Mouse (Mus musculus) left cerebral cortex, postnatal 25 days (tissue): ENCODE measurements around the gene Fam20c. TPM values are rescaled to one million over a fixed set of nuclear protein-coding genes. Genes with fewer than 3 reads are reported as not detected.
A peak's percentile ranks its signal among the peaks of the same experiment; 100 is the strongest.

Source experiments
- DNase-seq, 2 experiments: peaks; one replicate each; pipeline ENCODE4 v3.0.0; 2022; ENCODE audit warnings: low spot score in 2 of 2, mixed read lengths in 1 of 2
- intact Hi-C: fragments of 180-260 bp; cut with DNase I; formaldehyde crosslinking; loops from one replicate; pipeline ENCODE4 v1.15.1; 2025
- total RNA-seq, 2 experiments: library from RNA; stranded (reverse); gene quantifications; 2 replicates each; pipeline ENCODE4 v1.2.3; 2021

Gene Fam20c
- total RNA-seq, 2 experiments from 2014 or later, result 39.0 to 40.2 TPM

DNA sequence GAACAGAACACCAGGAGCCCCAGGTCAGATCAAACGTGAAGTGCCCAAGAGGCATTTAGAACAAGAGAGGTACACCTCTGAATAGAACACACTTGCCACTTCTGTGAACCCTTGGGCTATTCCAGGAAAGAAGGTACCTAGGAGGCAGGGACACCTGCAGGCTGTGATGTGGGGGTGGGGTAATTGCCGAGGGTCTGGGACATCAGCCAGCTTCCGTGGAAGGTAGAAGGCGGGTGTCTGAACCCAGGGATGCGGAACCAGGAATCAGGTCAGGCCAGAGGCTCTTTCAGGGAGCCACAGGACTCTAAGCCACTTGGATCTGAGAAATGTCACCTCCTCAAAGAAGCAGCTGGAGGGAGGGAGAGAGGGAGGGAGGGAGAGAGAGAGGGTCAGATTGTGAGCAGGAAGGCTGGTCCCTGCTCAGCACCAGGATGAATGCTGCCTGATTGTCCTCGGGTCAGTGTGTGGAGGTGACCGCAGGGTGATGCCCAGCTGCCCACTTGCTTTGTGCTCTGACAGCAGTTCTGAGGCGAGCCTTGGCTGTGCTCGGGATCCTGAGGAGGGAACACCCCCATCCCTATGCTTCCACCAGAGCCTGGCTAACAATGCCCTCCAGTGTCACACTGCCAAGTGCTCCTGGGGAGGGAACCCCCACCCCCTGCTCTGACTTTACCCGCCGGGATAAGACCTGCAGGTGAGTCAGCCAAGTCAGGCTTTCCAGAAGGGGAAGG, 34.3 kb downstream of the Fam20c start:
- intact Hi-C loops, result no loop called here
- peak in 1 of 2 experiments; percentile 37 for DNase-seq

- no peak for DNase-seq
- intact Hi-C loops, result no loop called here
Measured at GRCm38 (mm10) chr5:138790954-138791480, 36.7 kb downstream of the Fam20c start.

- peak in 1 of 2 experiments; percentile 19 for DNase-seq
- intact Hi-C loops, result no loop called here
Measured at GRCm38 (mm10) chr5:138801588-138802116, 47.3 kb downstream of the Fam20c start.

DNA sequence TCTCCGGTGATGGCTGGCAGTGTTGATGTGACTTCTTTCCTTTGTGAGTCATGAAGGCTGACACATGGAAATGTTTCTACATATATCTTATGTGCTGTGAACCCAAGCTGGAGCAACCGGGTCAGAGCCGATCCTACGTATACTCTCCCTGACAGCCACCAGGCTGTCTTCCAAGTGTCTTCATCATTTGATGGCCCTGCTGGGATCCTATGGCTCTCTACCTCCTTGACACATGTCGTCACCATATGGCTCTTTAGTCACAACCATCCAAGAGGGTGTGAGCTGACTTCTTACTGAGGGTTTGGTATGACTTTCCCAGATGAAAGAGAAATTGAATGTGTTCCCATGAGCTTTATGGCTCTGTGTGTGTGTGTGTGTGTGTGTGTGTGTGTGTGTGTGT, 50.0 kb downstream of the Fam20c start:
- intact Hi-C loops, result no loop called here
- DNase-seq, result peak in 1 of 2 experiments; percentile 23

DNA sequence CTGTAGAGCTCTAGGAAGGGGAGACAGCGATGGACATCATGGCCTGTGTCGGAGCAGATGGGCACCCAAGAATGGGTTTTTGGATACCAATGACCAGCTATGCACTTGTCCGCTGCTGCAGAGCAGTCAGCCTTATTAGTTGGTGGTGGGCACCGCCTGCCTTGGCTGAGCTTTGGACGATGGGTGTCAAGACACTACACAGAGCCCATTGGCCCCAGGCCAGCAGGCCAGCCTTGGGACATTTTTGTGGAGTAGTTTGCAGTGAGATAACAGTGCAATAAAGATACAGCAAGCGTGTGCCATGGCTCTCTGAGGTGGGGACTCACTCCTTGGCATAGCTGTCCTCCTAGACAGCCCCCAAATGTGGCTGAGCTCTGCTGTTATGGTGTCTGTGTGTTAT, 55.5 kb downstream of the Fam20c start:
- DNase-seq, result no peak
- intact Hi-C loops, result no loop called here

DNA sequence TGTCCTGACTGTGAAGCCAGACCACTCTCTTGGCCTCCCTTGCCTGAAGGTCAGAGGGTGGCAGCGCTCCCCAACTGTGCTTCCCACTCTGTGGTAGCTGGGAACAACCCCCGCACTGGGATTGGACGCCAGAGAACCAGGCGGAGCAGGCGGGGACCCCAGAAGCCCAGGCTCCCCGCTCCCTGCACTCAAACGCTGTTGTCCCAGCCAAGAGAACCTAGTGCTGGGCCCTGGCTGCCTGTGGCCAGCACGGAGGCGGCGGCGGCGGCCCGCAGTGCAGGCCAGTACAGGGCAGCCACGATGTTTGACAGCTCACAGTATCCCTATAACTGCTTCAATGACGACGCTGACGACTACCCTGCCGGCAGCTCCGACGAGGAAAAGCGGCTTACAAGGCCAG, 65.5 kb downstream of the Fam20c start, which contains the start of gene Gm5294:
Gene Gm5294 (plus strand): TSS at position 301 of the 400 bp plus-strand sequence.
- intact Hi-C loops, result no loop called here
- DNase-seq, result no peak

GRCm38 (mm10) chr5:138820717-138821332, 66.5 kb downstream of the Fam20c start:
- intact Hi-C loops, result no loop called here
- DNase-seq, result no peak

DNA sequence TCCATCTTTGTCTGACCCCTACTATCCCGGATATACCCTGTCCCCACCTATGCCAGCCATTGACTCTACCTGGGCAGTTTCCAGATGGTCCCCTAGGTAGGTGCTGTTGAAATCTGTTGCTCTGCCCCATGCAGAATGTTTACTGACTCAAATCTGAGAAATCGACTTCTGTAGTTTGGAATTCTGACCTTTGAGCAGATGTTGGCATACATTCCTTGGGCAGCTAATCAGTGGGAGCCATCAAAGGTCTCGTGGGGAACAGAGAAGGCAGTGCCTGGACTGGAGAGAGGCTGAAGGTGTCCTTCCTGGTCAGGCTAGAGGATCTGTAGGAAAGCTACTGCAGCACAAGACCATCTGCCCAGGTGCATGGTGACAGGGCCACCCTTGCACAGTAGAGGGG, 70.8 kb downstream of the Fam20c start:
- intact Hi-C loops, result no loop called here
- DNase-seq, result no peak

DNA sequence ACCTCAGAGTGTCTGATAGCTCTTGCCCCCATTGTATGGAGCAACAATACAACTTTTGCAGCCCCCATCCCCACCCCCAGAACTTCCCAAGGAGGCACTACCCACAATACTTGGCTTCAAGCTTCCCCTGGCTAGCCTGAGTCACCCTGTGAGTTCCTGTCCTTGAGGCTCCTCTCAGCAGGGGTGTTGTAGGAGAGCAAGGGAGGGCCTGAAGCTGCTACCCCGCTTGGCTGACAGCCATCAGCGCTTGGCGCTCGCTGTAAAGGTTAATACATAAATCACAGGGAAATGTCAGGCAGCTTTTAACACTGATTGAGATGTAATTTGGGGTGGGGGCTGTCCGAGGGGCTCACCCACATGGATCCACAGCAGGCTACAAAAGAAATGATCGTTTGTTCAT, 79.1 kb downstream of the Fam20c start:
- no peak for DNase-seq
- intact Hi-C loops, result no loop called here

DNA sequence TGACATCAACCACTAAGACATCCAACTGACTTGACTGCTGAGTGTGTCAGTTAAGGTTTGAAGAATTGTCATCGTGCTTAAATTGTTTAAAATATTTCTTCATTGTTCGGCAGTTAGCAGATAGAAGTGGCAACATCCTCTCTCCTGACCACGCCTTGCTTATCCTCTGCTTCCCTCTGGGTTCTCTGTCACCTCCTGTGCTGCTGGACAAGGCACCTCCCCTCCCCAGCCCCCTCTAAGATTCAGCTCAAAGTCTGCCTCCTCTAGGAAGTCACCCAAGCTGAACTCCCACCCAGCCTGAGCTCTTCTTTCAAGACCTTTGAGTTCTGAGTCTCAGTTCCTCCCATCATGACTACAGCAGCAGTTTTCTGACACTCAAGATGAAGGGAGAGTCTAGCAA, 80.6 kb downstream of the Fam20c start:
- intact Hi-C loops, result no loop called here

DNA sequence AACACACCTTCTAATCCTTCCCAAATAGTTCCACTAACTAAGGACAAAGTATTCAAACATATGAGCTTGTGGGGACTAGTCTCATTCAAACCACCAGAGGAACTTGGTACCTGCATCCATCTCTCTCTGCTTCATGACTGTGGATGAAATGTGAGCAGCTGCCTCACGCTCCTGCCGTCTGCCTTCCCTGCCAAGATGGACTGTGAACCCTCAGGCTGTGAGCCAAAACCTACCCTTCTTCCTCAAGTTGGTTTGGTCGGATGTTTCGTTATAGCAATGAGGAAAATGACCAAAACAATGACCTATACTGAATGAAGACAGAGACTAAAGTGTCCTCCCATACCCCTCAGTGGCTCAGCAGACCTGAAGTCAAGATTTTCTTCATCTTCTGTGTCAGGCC, 86.7 kb downstream of the Fam20c start:
- intact Hi-C loops, result no loop called here
- DNase-seq, result no peak

More for the DNA sequence above, 80.6 kb downstream of the Fam20c start:
- no peak for DNase-seq

DNA sequence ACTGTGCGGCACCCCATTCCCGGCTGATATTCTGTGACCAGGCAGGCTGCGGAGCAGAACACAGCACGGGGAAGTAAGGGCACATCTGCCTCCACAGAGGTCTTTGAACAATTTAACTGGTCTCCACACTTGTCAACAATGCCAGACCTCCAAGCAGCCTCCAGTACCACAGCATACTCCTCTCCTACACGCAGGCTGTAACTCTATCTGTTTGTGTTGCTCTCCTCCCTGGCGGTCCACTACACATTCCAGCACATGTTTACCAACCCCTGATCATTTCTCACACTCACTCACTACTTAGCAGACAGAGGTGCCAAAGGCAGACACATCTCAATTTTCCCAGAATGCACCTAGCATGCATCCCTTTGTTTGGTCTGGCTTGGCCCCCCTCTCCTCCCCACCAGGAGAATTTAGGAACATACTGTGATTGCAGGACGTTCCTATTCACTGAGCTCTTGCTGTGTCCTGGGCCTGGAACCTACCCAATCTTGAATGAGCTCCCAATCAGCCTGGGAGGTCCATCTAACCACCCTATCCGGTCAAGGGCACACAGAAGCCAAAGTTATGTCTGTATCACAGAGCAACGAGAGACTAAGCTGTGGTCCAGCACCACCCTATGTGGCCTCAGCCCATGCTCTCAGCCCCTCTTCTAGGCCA, 89.0 kb downstream of the Fam20c start:
- intact Hi-C loops, result no loop called here
- DNase-seq, result no peak

DNA sequence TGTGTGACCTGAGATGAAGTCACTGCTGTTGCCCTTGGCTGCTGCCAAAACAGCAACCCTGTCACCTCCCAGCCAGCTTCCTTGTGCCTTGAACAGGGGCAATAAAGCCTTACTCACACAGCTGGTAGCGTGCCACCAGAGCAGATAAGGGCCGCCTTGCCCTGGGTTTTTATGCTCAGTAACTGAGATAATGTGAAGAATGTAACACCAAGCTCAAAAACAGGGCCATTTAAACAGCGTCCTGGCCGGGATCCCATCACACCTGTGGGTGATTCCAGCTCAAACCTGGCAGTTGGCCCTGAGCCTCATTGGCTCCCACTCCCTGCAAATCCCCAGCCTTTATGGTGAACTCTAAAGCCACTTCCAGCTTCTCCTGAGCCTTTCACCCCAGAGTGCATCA, 92.2 kb downstream of the Fam20c start:
- no peak for DNase-seq
- intact Hi-C loops, result loop anchor here (5.0 kb wide), 1 partner anchor 256 kb away; no protein-coding TSS in a partner anchor

GRCm38 (mm10) chr5:138848102-138848501, 93.8 kb downstream of the Fam20c start:
- DNase-seq, result peak; percentile 93
- intact Hi-C loops, result loop anchor here (1.0 to 5.0 kb wide), 3 partner anchors 237 to 331 kb away; no protein-coding TSS in a partner anchor

DNA sequence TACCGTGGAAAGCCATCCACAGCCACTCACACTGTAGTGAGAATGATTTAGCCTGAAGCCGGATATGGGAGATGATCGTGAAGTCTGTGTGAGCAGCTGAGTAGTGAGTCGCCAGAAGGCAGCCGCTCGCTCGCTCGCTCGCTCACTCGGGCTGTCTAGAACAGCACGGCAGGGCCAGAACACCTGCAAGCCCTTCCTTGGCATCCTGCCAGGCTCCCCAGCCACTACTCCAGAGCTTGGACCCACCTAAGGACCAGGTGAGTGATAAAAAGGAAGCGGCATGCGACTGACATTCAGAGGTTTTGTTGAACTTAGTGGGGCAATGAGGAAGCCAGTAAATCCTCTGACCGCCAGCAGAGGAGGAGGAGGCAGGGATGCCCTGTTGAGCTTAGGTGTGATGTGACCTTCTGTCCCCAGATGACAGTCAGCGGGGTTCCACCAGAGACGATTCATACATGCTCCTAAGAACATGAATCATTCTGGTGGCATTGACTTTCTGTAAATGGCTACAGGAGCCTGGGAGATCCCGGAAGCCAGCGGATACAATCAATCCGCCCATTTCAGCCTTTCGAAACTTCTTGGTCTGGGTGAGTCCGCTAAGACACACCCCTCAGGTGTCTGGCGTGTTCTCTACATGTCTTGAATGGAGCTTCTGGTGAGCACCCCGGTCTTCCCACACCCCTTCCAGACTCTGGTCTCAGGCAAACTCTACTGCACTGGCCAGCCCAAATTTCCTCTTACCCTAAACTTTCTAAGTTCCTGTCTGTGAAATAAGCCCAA, 95.6 kb downstream of the Fam20c start:
- no peak for DNase-seq
- intact Hi-C loops, result loop anchor here (5.0 kb wide), 1 partner anchor 252 kb away; no protein-coding TSS in a partner anchor

DNA sequence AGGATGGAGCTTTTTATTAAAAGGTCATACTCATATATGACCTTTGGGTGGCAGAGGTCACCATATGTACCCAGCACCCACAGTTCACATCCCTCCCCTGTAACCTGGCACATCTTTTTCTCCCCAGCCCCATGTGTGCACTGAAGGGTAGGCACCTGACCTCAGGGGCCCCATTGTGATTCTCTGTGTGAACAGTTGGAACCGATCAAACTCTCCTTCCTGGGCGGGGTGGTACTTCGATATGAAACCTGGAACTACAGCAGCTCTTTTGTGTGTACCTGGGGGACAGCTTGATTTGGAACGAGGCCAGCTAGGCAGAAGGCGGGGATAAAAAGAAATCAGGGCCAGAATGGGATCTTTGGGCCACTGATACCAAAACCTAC, 96.1 kb downstream of the Fam20c start:
- intact Hi-C loops, result no loop called here
- DNase-seq, result no peak

- intact Hi-C loops, result no loop called here
- DNase-seq, result no peak
Measured at GRCm38 (mm10) chr5:138851296-138851780, 97.0 kb downstream of the Fam20c start.

- intact Hi-C loops, result no loop called here
Measured at GRCm38 (mm10) chr5:138852151-138852550, 97.8 kb downstream of the Fam20c start.

DNA sequence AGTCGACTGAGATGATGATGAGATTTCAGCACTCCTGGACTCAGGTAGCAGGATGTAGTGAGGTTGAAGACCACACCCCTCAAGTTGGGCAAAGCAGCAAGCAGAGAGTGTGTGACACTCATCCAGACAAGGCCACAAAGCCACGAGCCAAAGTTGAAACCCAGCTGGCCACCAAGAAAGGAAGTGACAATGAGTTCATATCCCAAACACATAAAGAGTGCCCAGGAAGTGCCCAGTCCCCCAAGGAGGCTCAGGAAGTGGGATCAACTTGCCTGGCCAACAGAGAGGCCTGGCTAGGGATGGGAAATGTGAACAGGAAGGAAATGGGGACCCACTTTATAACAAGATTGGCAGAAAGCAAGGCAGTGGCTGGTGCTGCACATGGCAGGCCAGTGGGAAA, 99.0 kb downstream of the Fam20c start:
- no peak for DNase-seq
- intact Hi-C loops, result no loop called here

More at GRCm38 (mm10) chr5:138852151-138852550, 97.8 kb downstream of the Fam20c start:
- DNase-seq, result no peak
